ENCODE assay signal across 18 mouse cellular contexts in the genomic region with DNA sequence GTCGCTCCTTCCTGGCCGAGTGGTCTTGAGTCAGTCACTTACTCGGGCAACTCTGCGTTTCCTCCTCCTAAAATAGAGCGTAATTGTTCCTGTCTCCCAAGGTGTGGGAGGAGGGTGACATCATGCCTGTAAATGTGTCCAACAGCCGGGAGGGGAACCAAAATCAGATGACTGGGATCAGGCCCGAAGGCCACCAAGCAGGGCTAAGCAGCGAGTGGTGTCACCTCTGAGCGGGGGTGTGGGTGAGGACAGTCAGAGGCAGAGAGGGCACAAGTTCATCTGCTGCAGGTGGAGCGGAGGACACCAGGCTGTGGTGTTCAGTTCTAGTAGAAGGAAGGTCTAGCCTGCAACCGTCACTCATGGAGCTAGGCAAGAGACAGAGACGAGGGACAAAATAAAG. TPM values are rescaled to one million over a fixed set of nuclear protein-coding genes. Genes with fewer than 3 reads are reported as not detected.
"Had no signal": no experiment of that assay in that cellular context is flagged by ENCODE, and none has a peak within 500 bp of the region (broad histone marks: within the 10 kb centered on the region; RNA-seq: fewer than 3 reads in every experiment).

No protein-coding gene starts in this region.

- H3K4me1 ChIP-seq: midbrain, embryonic 13.5 days; midbrain, embryonic 15.5 days; neural tube, embryonic 12.5 days had no signal

- H3K27me3 ChIP-seq: lung, embryonic 15.5 days; midbrain, embryonic 13.5 days; midbrain, embryonic 15.5 days; neural tube, embryonic 12.5 days had no signal

- H3K36me3 ChIP-seq: lung, embryonic 15.5 days; midbrain, embryonic 13.5 days; midbrain, embryonic 15.5 days; neural tube, embryonic 12.5 days had no signal

- DNase-seq: lung, adult 2 months; lung, postnatal 14 days; lung, postnatal 36 days; right cerebral cortex, postnatal 14 days; thymus, adult 18-20 months; thymus, postnatal 14 days; thymus, postnatal 36 days had no signal

- H3K27ac ChIP-seq: liver, embryonic 14.5 days; lung, embryonic 15.5 days; macrophage; midbrain, embryonic 13.5 days; midbrain, embryonic 15.5 days; neural tube, embryonic 12.5 days had no signal

- H3K9me3 ChIP-seq: lung, embryonic 15.5 days; midbrain, embryonic 13.5 days; midbrain, embryonic 15.5 days; neural tube, embryonic 12.5 days had no signal

- H3K9ac ChIP-seq: liver, embryonic 14.5 days; lung, embryonic 15.5 days; midbrain, embryonic 13.5 days; midbrain, embryonic 15.5 days; neural tube, embryonic 12.5 days had no signal

- ATAC-seq: lung, postnatal 0 days; midbrain, embryonic 13.5 days; midbrain, embryonic 15.5 days had no signal

- H3K4me3 ChIP-seq: lung, embryonic 15.5 days; megakaryocyte, embryonic 14.5 days; midbrain, embryonic 13.5 days; midbrain, embryonic 15.5 days; neural tube, embryonic 12.5 days had no signal

- H3K4me2 ChIP-seq: lung, embryonic 15.5 days; midbrain, embryonic 11.5 days; midbrain, embryonic 13.5 days; midbrain, embryonic 15.5 days; neural tube, embryonic 12.5 days had no signal

RNA-seq across cellular contexts. Expression of gene Pard6b, which starts 17.1 kb away (rescaled TPM):
- total RNA-seq: monocyte, adult 5-6 weeks had no signal
- polyA plus RNA-seq: macrophage had no signal

RNA-seq across cellular contexts. Expression of gene Ripor3, which starts 53.3 kb away (rescaled TPM):
- total RNA-seq: megakaryocyte progenitor cell, adult 5-6 weeks; monocyte, adult 5-6 weeks had no signal
- polyA plus RNA-seq: macrophage had no signal
